Mouse (Mus musculus): ENCODE measurements around the gene Wfdc21. TPM values are rescaled to one million over a fixed set of nuclear protein-coding genes. Genes with fewer than 3 reads are reported as not detected.

Gene Wfdc21
- total RNA-seq (2021) = 1 to 10 TPM in 1 of 2 experiments, not detected in 1; 1.1 TPM
- long read RNA-seq, experiment 1, partial matches to known transcripts = 0 of 2 reads
- long read RNA-seq, experiment 1, other reads (novel, unspliced or antisense) = 0 of 2 reads
- long read RNA-seq, experiment 2, partial matches to known transcripts = 0 of 1 reads
- long read RNA-seq, experiment 2, other reads (novel, unspliced or antisense) = 0 of 1 reads

DNA sequence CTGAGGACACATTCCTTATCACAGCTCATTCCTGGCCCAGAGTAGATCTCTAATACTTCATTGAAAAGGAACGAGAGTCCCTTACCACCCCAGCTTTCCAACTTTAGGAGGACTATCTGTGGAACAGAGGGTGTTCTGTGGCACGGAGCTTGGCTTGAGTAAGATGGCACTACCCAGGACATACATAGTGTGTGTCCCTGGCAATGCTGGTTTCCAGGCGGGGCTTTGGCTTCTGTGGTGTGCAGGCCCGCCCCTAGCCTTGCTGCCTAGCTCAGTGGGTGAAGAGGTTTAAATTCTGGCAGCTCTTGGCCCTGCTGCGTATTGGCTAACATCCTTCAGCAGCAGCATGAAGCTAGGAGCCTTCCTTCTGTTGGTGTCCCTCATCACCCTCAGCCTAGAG, at the start of gene Wfdc21:
Gene Wfdc21, plus strand, starts transcription at position 260 of the 400 bp plus-strand sequence.
- DNase-seq = no peak

- DNase-seq = no peak
Measured at GRCm38 (mm10) chr11:83703705-83704104, 43.0 kb upstream of the Wfdc21 start, which contains the start of gene Wfdc17. Gene Wfdc17 (plus strand): TSS chr11:83703991.

GRCm38 (mm10) chr11:83708715-83709114, 38.0 kb upstream of the Wfdc21 start, which contains the start of gene Wfdc18:
Gene Wfdc18 (plus strand): TSS chr11:83709015.
- DNase-seq = no peak

DNA sequence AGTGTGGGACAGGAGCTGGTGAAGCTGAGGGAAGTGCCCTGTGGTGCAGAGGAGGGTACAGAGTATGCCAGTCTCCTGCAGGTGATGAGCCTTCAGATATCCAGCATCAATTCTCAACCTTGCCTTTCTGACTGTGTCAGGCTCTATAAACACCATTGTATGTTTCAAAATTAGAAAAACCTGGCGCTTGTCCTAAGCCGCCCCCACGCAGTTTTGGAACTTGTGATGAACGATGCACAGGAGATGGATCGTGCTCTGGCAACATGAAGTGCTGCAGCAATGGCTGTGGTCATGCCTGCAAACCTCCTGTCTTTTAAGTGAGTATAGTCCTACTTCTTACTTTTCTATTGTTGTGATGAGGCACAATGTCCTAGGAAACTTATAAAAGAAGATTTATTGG, 37.1 kb upstream of the Wfdc21 start:
- DNase-seq = no peak

DNA sequence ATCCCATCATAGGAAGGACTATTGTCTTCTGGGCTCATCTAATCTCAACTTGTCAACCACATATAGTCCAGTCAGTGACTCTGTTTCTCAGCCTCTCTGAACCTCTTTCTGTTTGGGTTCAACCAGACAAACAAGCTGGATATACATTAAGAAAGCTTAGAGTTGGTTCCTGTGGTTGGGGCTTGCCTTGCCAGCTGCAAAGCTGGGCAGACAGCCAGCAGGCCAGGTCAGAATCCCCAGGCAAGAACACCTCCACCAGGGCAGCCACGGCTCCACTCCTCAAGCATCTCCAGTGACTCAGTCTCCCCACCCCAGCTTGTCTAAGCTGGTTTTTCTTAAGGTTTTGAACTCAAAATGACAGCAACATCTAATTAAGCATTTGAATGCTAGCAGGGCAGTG, 34.1 kb upstream of the Wfdc21 start:
- no peak for DNase-seq

- DNase-seq = no peak
Measured at GRCm38 (mm10) chr11:83713925-83714324, 32.8 kb upstream of the Wfdc21 start.

GRCm38 (mm10) chr11:83717042-83717665, 29.6 kb upstream of the Wfdc21 start:
- DNase-seq = peak; percentile 45 to 58

DNA sequence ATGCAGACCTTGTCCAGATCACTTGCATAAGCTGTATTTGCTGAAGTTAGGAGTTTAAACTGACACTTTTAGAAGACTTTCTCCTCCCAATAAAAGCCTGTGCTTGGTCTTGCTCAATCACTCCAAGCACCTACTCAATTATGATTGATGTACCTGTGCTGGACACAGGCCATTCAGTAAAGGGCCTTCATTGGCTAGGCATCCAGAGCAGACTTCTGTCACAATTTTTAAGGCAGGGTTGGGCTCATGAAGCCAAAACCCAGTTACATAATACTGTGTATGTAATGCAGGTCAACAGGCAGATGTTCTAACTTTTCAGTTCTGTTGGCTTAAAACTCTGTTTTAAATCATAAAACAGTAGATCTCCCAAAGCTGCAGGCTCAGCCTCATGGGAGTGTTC, 26.0 kb upstream of the Wfdc21 start:
- DNase-seq = no peak

DNA sequence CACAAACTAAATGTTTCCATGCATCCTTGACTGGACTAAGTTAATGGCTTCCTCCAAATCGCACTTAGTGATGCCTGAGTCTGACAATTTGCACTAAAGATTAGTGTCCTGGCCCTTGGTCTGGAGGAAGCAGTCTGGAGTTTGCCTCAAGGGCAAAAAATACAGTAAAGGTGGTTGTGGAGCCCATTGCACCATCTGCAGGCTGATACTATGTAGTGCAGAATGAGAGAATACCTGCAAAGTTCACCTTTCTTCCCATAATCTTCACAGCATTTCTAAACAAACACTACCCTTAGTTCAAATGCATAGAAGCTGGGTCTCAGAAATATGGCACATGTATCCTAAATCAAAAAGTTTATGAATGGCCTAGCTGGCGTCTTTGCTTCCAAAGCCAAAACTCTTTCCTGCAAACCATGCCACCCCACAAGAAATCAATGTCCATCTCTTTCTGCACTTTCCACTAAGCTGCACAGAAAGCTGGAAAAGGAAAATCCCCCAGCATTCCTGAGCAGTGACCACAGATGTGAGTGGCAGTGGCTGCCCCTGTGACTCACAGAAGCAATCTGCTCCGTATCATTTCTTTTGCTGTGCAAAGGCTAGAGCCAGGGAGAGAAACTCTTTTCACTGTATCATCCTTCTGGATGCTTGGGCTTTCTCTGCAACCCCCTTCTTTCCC, 17.8 kb upstream of the Wfdc21 start:
- DNase-seq = peak in 1 of 2 experiments; percentile 28

DNA sequence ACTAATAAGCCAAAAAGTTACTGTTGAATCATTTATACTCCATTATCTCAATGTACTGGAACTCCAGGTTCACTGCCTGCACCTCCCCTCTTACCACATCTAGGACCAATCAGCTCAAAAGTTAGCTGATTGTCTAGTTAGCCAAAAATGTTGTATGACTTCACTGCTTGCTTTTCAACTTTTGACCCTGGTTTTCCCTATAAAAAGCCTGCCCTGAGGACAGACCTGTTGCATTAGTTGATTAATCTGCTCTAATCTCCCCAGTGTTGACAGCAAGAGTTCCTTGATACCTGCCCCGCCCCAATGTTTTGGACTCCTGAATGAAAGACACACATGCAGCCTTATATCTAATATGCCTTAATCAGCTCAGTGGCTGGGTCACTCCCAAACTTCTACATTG, 15.6 kb upstream of the Wfdc21 start:
- no peak for DNase-seq

- DNase-seq = no peak
Measured at GRCm38 (mm10) chr11:83733071-83733640, 13.6 kb upstream of the Wfdc21 start.

GRCm38 (mm10) chr11:83734215-83734614, 12.5 kb upstream of the Wfdc21 start:
- DNase-seq = no peak

DNA sequence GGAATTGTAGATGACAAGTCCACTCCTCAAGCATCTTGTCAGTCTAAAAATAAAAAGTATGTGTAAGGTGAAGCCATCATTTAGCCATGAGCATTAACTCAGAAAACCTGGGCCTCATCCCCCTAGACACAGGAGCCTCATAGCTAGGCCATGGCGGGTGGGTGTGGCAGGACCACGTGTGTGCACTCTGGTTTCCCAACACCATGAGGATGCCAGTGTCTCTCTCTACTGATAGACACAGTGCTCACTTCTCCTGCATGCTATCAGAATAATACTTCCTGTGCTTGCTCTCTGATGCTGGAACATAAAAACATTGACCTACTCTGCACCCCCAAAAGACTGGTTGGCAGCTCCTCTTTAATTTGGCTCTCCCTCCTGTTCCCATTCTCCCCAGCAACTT, 10.9 kb upstream of the Wfdc21 start:
- no peak for DNase-seq

DNA sequence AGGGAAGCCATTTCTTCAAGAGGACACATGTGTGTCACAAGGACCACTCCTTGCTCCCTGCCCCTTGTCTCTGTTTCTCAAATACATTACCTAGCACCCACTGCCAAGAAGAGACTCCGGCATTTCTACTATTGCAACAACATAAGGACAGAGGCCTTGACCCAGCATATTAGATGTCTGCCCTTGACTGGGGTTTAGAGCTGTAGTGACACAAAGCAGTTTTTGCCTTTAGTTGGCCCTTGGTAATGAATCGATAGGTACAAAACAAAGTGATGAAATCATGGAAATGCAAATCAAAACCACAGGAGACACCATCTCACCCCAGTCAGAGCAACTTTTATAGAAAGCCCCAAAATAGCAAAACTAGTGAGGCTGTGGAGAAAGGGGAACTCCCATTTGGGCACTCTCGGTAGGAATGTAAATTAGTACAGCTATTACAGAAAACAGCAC, 9.6 kb upstream of the Wfdc21 start:
- DNase-seq = no peak

GRCm38 (mm10) chr11:83739241-83739640, 7.5 kb upstream of the Wfdc21 start:
- peak; percentile 70 to 77 for DNase-seq

GRCm38 (mm10) chr11:83740443-83740991, 6.2 kb upstream of the Wfdc21 start:
- no peak for DNase-seq

DNA sequence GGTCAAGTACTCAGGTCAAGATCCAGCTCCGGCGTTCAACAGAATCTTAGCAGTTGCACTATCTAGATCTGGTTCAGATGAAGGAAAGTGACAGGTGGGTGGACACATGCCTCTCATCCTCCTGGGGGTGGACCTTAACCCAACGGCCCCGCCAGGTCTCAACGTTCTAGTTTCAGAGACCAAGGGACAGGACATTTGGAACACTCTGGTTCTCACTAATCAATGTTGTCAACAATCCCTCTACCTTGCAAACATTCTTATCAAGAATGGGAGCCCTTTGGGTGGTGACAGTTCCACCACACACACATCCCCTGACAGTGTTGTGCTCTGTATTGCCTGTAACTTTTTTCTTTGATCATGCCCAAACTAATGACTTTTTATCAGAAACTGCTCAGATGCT, 4.9 kb upstream of the Wfdc21 start:
- DNase-seq = no peak

GRCm38 (mm10) chr11:83742731-83743355, 3.9 kb upstream of the Wfdc21 start:
- DNase-seq = no peak

GRCm38 (mm10) chr11:83743525-83743924, 3.2 kb upstream of the Wfdc21 start:
- DNase-seq = no peak

DNA sequence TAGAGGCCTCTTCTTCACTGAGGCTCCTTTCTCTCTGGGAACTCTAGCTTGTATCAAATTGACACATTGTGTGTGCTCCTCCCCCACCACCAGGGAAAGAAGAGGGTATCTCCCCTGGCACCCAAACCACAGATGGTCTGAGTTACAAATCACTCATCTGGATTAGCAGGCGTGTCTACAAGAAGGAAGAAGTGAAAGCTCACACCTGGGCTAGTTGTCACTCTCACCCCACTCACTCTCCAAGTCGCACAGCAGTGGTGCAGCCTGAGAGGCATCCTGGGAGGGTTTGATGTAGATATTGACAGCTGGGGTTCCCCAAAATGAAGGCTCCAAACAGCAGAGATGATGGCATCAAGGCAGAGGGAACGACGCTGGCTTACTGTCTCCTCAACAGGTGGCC, 588 bp upstream of the Wfdc21 start:
- no peak for DNase-seq

- DNase-seq = no peak
Measured at GRCm38 (mm10) chr11:83747376-83748265, 881 bp downstream of the Wfdc21 start.

All from adrenal gland, postnatal 36 days (tissue).